Mouse (Mus musculus) liver, postnatal 0 days (tissue): ENCODE measurements at regions not wholly inside any gene's neighbourhood (a gene's known extent, or its start where the extent isn't known, plus 50 kb on each side); places are given as distances from the start of the nearest gene placed in this dataset.

Source experiments
- CTCF ChIP-seq: sonication (generic); IDR thresholded peaks from 2 replicates; pipeline ENCODE4 v1.5.1; 2016; ENCODE audit warnings: antibody characterized with exemption, low read depth
- EP300 ChIP-seq: IDR thresholded peaks from 2 replicates; pipeline ENCODE4 v1.6.1; 2016; ENCODE audit warnings: antibody characterized with exemption, low read depth, mild to moderate bottlenecking

- no peak for TF ChIP-seq EP300
- TF ChIP-seq CTCF: no peak
Measured at GRCm38 (mm10) chr13:78650824-78651223, 451.3 kb upstream of the Nr2f1 start.
